Mouse (Mus musculus) ES-E14 (cell line): ENCODE measurements at regions not wholly inside any gene's neighbourhood (a gene's known extent, or its start where the extent isn't known, plus 50 kb on each side); places are given as distances from the start of the nearest gene placed in this dataset.

Experiments used
- DNase-seq: peaks from one replicate; pipeline ENCODE4 v3.0.0-alpha.2; 2013; ENCODE audit warnings: low read depth, low spot score
- H3K27ac ChIP-seq: 2 replicates; pipeline ENCODE4 v1.5.1; 2012; ENCODE audit warnings: low read depth, mild to moderate bottlenecking, low read length, moderate library complexity, mixed read lengths; ENCODE audit not compliant: poor library complexity, insufficient read depth, severe bottlenecking
- H3K36me3 ChIP-seq: 2 replicates; pipeline ENCODE4 v1.6.1; 2012; ENCODE audit warnings: mild to moderate bottlenecking, low read length, moderate library complexity, mixed read lengths; ENCODE audit not compliant: control insufficient read depth, poor library complexity, insufficient read depth, severe bottlenecking
- H3K4me1 ChIP-seq, 2 experiments: fragments of 150-350 bp in 1 of 2; sonication (generic) in 1 of 2; 2 replicates each; pipeline ENCODE4 v1.6.1; 2012; ENCODE audit warnings: low read length in 2 of 2, mild to moderate bottlenecking in 1 of 2, mixed read lengths in 1 of 2; ENCODE audit not compliant: control insufficient read depth in 2 of 2, insufficient read depth in 2 of 2, poor library complexity in 1 of 2
- H3K4me3 ChIP-seq, 2 experiments: fragments of 150-350 bp in 1 of 2; sonication (generic) in 1 of 2; 2 replicates each; pipeline ENCODE4 v1.5.1; 2012; ENCODE audit warnings: low read length in 2 of 2, low read depth in 1 of 2, mild to moderate bottlenecking in 1 of 2, mixed read lengths in 1 of 2; ENCODE audit not compliant: insufficient read depth in 1 of 2, poor library complexity in 1 of 2, severe bottlenecking in 1 of 2
- H3K9ac ChIP-seq: 2 replicates; pipeline ENCODE4 v1.6.1; 2012; ENCODE audit warnings: low read depth, mild to moderate bottlenecking, low read length, mixed read lengths; ENCODE audit not compliant: poor library complexity, insufficient read depth, severe bottlenecking
- H3K9me3 ChIP-seq: fragments of 150-350 bp; sonication (generic); 2 replicates; pipeline ENCODE4 v1.6.1; 2012; ENCODE audit warnings: low read depth, mild to moderate bottlenecking, low read length; ENCODE audit not compliant: control insufficient read depth, insufficient read depth
- CHD2 ChIP-seq: IDR thresholded peaks from 2 replicates; pipeline ENCODE4 v1.6.1; 2014; ENCODE audit warnings: mild to moderate bottlenecking, low read depth, low read length, inconsistent platforms
- HCFC1 ChIP-seq: IDR thresholded peaks from 2 replicates; pipeline ENCODE4 v1.6.1; 2012; ENCODE audit warnings: low read length, inconsistent platforms, borderline replicate concordance; ENCODE audit not compliant: insufficient read depth
- MAFK ChIP-seq: IDR thresholded peaks from 2 replicates; pipeline ENCODE4 v1.6.1; 2014; ENCODE audit warnings: mild to moderate bottlenecking, low read depth, low read length, inconsistent platforms; ENCODE audit not compliant: insufficient read depth
- ZC3H11A ChIP-seq: IDR thresholded peaks from 2 replicates; pipeline ENCODE4 v1.6.1; 2012; ENCODE audit warnings: low read depth, mild to moderate bottlenecking, inconsistent platforms, low read length, borderline replicate concordance
- ZNF384 ChIP-seq: IDR thresholded peaks from 2 replicates; pipeline ENCODE4 v1.6.1; 2012; ENCODE audit warnings: low read depth, low read length, inconsistent platforms
- in situ Hi-C, 2 experiments: fragments of 600-800 bp; cut with MboI; formaldehyde crosslinking; loops; one replicate each; pipeline ENCODE4 v1.15.1; 2025; ENCODE audit warnings: low sequenced_read_pairs in 2 of 2, inconsistent platforms in 1 of 2; ENCODE audit not compliant: unreplicated experiment in 2 of 2

- no peaks in the 10 kb centered on the region for H3K36me3 ChIP-seq
- no peak for DNase-seq
- TF ChIP-seq CHD2 = no peak
- no peak for TF ChIP-seq ZC3H11A
- TF ChIP-seq ZNF384 = no peak
- no peak for TF ChIP-seq HCFC1
- no peak for TF ChIP-seq MAFK
- no peak overlapping the region for H3K27ac ChIP-seq
- H3K9me3 ChIP-seq = no peaks in the 10 kb centered on the region; the same call in 1 of the 2 replicates
- in situ Hi-C loops = no loop called here
- H3K9ac ChIP-seq = no peak overlapping the region
- H3K4me1 ChIP-seq = no peaks in the 10 kb centered on the region
- H3K4me3 ChIP-seq = no peak overlapping the region
Measured at GRCm38 (mm10) chr5:85177787-85178186, 760.6 kb upstream of the Epha5 start.

- Histone ChIP-seq H3K36me3 (no peaks in the 10 kb centered on the region), H3K27ac (peak overlapping the region; percentile 62; the same call in 1 of the 2 replicates), H3K4me1 (no peaks in the 10 kb centered on the region), H3K9ac (no peak overlapping the region), H3K4me3 (peak overlapping the region in 1 of 2 experiments; percentile 35; a peak in 1 of 4 replicates), H3K9me3 (no peaks in the 10 kb centered on the region; the same call in 1 of the 2 replicates)
- TF ChIP-seq CHD2 (0 out of 2 replicates have a peak, but pooled peaks have one; percentile 31), MAFK (no peak)
- peak; percentile 35 for DNase-seq
- in situ Hi-C loops = no loop called here
Measured at GRCm38 (mm10) chr5:85173899-85174298, 756.7 kb upstream of the Epha5 start.

GRCm38 (mm10) chr5:85155858-85156257 lies 738.7 kb upstream of the Epha5 start:
- TF ChIP-seq ZC3H11A = no peak
- no peak for TF ChIP-seq CHD2
- H3K36me3 ChIP-seq = no peaks in the 10 kb centered on the region
- H3K4me3 ChIP-seq = no peak overlapping the region
- in situ Hi-C loops = no loop called here
- H3K9me3 ChIP-seq = no peaks in the 10 kb centered on the region
- no peak for DNase-seq
- H3K27ac ChIP-seq = no peak overlapping the region
- H3K4me1 ChIP-seq = no peaks in the 10 kb centered on the region
- no peak overlapping the region for H3K9ac ChIP-seq

- no peak for DNase-seq
- Histone ChIP-seq H3K9ac (no peak overlapping the region), H3K9me3 (no peaks in the 10 kb centered on the region), H3K4me1 (no peaks in the 10 kb centered on the region), H3K4me3 (no peak overlapping the region), H3K36me3 (no peaks in the 10 kb centered on the region), H3K27ac (no peak overlapping the region)
- in situ Hi-C loops = no loop called here
- TF ChIP-seq MAFK = no peak
- no peak for TF ChIP-seq HCFC1
- no peak for TF ChIP-seq ZC3H11A
- TF ChIP-seq CHD2 = no peak
- no peak for TF ChIP-seq ZNF384
Measured at GRCm38 (mm10) chr5:85155213-85155612, 738.0 kb upstream of the Epha5 start.
